Mouse (Mus musculus): ENCODE data around the gene Rcan3.

DNA sequence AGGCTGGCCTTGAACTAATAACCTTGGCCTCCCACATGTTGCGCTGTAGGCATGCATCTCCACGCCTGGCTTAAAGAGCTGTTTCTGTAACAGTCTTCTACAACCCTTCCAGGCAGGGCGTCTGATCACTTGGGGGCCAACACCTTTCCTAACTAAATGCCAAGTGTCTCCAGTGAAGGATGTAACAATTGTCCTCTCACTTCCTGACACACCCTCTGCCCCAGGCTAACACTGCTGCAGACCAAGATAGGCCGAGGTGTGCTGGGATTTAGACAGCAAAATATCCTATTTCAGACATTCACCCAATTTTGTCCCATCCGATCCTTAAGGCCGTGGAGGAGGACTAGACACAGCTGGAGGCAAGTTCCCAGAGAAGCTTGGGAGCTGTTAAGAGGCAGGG is 19.5 kb upstream of the Rcan3 start:
- TF ChIP-seq EP300 (IDR thresholded peaks at IDR 0.05; ENCODE audit: low read depth) (no peak), CTCF (IDR thresholded peaks at IDR 0.05; ENCODE audit: low read depth) (no peak)
